Mouse (Mus musculus) erythroblast, embryonic 14.5 days (primary cell): ENCODE results near the gene Zfp672. TPM values are rescaled to one million over a fixed set of nuclear protein-coding genes. Genes with fewer than 3 reads are reported as not detected.

ENCODE experiments used
- H3K27me3 ChIP-seq: 2 replicates; pipeline ENCODE4 v1.6.1; 2012; ENCODE audit warnings: inconsistent platforms; ENCODE audit not compliant: control insufficient read depth
- H3K36me3 ChIP-seq: 2 replicates; pipeline ENCODE4 v1.6.1; 2012; ENCODE audit warnings: mild to moderate bottlenecking, inconsistent platforms; ENCODE audit not compliant: control insufficient read depth
- H3K4me1 ChIP-seq: 2 replicates; pipeline ENCODE4 v1.6.1; 2012; ENCODE audit warnings: inconsistent platforms; ENCODE audit not compliant: control insufficient read depth
- H3K4me3 ChIP-seq: replicated peaks from 2 replicates; pipeline ENCODE3; 2012; ENCODE audit warnings: moderate library complexity, mild to moderate bottlenecking, inconsistent platforms
- H3K9me3 ChIP-seq: 2 replicates; pipeline ENCODE4 v1.6.1; 2012; ENCODE audit warnings: low read length, inconsistent platforms, mixed read lengths; ENCODE audit not compliant: control insufficient read depth
- GATA1 ChIP-seq: IDR thresholded peaks from 2 replicates; pipeline ENCODE4 v1.6.1; 2012; ENCODE audit warnings: low read length, inconsistent platforms, mixed read lengths
- TAL1 ChIP-seq: IDR thresholded peaks from 3 replicates; pipeline ENCODE4 v1.6.1; 2012; ENCODE audit warnings: low read length, inconsistent platforms, mixed read lengths
- polyA plus RNA-seq: library from polyadenylated mRNA; stranded (reverse); fragments of >175 nt; gene quantifications from 2 replicates; pipeline ENCODE4 v1.2.3, GENCODE M21; 2012

The Zfp672 gene
- polyA plus RNA-seq, 1 experiment: 1.8 TPM

DNA sequence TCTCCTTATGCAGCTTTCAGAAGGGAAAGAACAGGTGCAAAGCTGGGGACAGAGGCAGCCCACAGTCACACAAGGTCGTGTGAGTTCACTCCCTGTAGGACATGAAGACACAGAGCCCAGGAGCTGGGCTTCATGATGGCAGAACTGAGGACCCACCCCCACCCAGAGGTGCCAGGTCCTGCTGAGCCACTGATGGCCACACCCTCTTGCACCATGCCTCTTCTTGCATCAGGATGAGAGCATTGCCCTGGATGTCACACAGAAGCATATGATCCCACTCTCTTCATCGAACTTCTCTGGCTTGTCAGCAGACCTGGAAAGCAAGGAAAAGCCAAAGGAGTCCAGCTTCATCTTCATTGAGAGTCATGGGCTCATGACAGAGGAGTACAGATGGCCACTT lies 55.6 kb downstream of the Zfp672 start, which contains the start of gene 4930438A08Rik:
4930438A08Rik (plus strand) TSS at position 228 of the 400 bp plus-strand sequence.
- H3K27me3 ChIP-seq: peaks cover 2% of the 10 kb centered on the region
- TF ChIP-seq GATA1: no peak
- no peak for TF ChIP-seq TAL1
- no peaks in the 10 kb centered on the region for H3K36me3 ChIP-seq
- no peaks in the 10 kb centered on the region for H3K4me1 ChIP-seq
- H3K9me3 ChIP-seq: no peaks in the 10 kb centered on the region
- no peak within 1 kb of the TSS for H3K4me3 ChIP-seq

DNA sequence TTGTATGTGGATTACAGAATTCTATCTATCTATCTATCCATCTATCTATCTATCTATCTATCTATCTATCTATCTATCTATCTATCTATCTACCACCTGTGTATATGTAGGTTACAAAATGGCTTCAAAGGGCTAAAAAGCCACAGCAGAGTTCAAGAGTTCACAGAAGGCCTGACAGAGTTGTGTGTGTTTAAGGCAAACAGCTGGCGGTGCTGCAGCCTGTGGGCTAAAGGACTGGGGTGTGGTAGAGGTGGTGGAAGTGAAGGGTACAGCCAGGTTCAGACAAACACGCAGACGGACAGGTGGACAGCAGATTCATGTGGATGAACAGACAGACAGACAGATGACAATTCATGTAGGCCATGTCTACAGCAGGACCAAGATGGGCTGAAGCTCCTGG lies 61.9 kb downstream of the Zfp672 start:
- Histone ChIP-seq H3K27me3 (no peaks in the 10 kb centered on the region; the same call in 1 of the 2 replicates), H3K4me3 (no peak overlapping the region), H3K36me3 (no peaks in the 10 kb centered on the region), H3K4me1 (no peaks in the 10 kb centered on the region), H3K9me3 (no peaks in the 10 kb centered on the region)
- no peak for TF ChIP-seq TAL1
- no peak for TF ChIP-seq GATA1

Other genes starting within 250 kb of the Zfp672 start
- gene Gm12248, start 237.2 kb downstream of the Zfp672 start, polyA plus RNA-seq: not detected in 2 replicates
- 0.36 and 0.37 TPM in 2 replicates for gene Cnot8, start 226.2 kb downstream of the Zfp672 start, polyA plus RNA-seq
- 0.22 and 0.29 TPM in 2 replicates for gene Gemin5, start 161.8 kb downstream of the Zfp672 start, polyA plus RNA-seq
- gene Mrpl22, start 158.7 kb downstream of the Zfp672 start, polyA plus RNA-seq: 2.0 and 2.9 TPM in 2 replicates
- 2.2 and 2.7 TPM in 2 replicates for gene Igtp, start 130.8 kb downstream of the Zfp672 start, polyA plus RNA-seq
- 0.61 and 0.98 TPM in 2 replicates for gene Irgm2, start 130.7 kb downstream of the Zfp672 start, polyA plus RNA-seq
- gene 4930438A08Rik, start 55.5 kb downstream of the Zfp672 start, polyA plus RNA-seq: not detected in 2 replicates
- gene Zfp692, start 23.3 kb downstream of the Zfp672 start, polyA plus RNA-seq: 1.1 and 1.6 TPM in 2 replicates
- gene Sh3bp5l, start 385 bp upstream of the Zfp672 start, polyA plus RNA-seq: 3.4 and 5.6 TPM in 2 replicates
- gene Lypd8, start 48.7 kb upstream of the Zfp672 start, polyA plus RNA-seq: not detected in 2 replicates
- gene 1810065E05Rik, start 90.8 kb upstream of the Zfp672 start, polyA plus RNA-seq: not detected in 2 replicates
- gene Gm12253, start 102.2 kb upstream of the Zfp672 start, polyA plus RNA-seq: not detected in 2 replicates
- gene Lypd9, start 122.6 kb upstream of the Zfp672 start, polyA plus RNA-seq: not detected in 2 replicates
- not detected in 2 replicates for gene Olfr30, start 131.9 kb upstream of the Zfp672 start, polyA plus RNA-seq
- not detected in 2 replicates for gene Olfr332, start 162.2 kb upstream of the Zfp672 start, polyA plus RNA-seq
- not detected in 2 replicates for gene Olfr331, start 172.2 kb upstream of the Zfp672 start, polyA plus RNA-seq
- gene Olfr330, start 204.5 kb upstream of the Zfp672 start, polyA plus RNA-seq: not detected in 2 replicates
- not detected in 2 replicates for gene Olfr329-ps, start 216.1 kb upstream of the Zfp672 start, polyA plus RNA-seq
- not detected in 2 replicates for gene Olfr328, start 225.3 kb upstream of the Zfp672 start, polyA plus RNA-seq
- gene Olfr224, start 240.2 kb upstream of the Zfp672 start, polyA plus RNA-seq: 0.02 TPM in 1 of 2 replicates, not detected in the other
- not detected in 2 replicates for gene Olfr325, start 247.4 kb upstream of the Zfp672 start, polyA plus RNA-seq